Mouse (Mus musculus) kidney, embryonic 15.5 days (tissue): ENCODE results near the gene Zfp819. TPM values are rescaled to one million over a fixed set of nuclear protein-coding genes. Genes with fewer than 3 reads are reported as not detected.

Source experiments
- ATAC-seq: fragments of 200-750 bp; cut with Nextera tagmentation; replicated peaks from 2 replicates; pipeline ENCODE4 v1.8.0; 2017; ENCODE audit warnings: moderate TSS enrichment; ENCODE audit not compliant: low FRiP score
- H3K27ac ChIP-seq: fragments of 300-500 bp; sonication (generic); 2 replicates; pipeline ENCODE4 v1.5.1; 2015; ENCODE audit warnings: mild to moderate bottlenecking, inconsistent platforms
- H3K27me3 ChIP-seq: fragments of 300-500 bp; sonication (generic); 2 replicates; pipeline ENCODE4 v1.6.1; 2015; ENCODE audit warnings: inconsistent platforms
- H3K36me3 ChIP-seq: fragments of 300-500 bp; sonication (generic); 2 replicates; pipeline ENCODE4 v1.6.1; 2015; ENCODE audit warnings: inconsistent platforms
- H3K4me1 ChIP-seq: fragments of 300-500 bp; sonication (generic); 2 replicates; pipeline ENCODE4 v1.6.1; 2015; ENCODE audit warnings: inconsistent platforms
- H3K4me2 ChIP-seq: fragments of 300-500 bp; sonication (generic); 2 replicates; pipeline ENCODE4 v1.6.1; 2015; ENCODE audit warnings: moderate library complexity, mild to moderate bottlenecking, inconsistent platforms
- H3K4me3 ChIP-seq: fragments of 300-500 bp; sonication (generic); replicated peaks from 2 replicates; pipeline ENCODE4 v1.5.1; 2015; ENCODE audit warnings: mild to moderate bottlenecking, inconsistent platforms
- H3K9ac ChIP-seq: fragments of 300-500 bp; sonication (generic); 2 replicates; pipeline ENCODE4 v1.6.1; 2015; ENCODE audit warnings: mild to moderate bottlenecking, inconsistent platforms
- H3K9me3 ChIP-seq: fragments of 300-500 bp; sonication (generic); replicated peaks from 2 replicates; pipeline ENCODE4 v1.6.1; 2016; ENCODE audit warnings: inconsistent platforms
- WGBS: fragments of 180-500 bp; shearing (Covaris S2); methylation state at CpG from one replicate; pipeline ENCODE4 v1.1.7; 2015; ENCODE audit warnings: mixed read lengths; 5-methylcytosine and 5-hydroxymethylcytosine counted together
- polyA plus RNA-seq: library from polyadenylated mRNA; unstranded; fragments of >200 nt; fragmentation: Nextera tagmentation; extraction: Ambion mirVana; gene quantifications from 2 replicates; pipeline ENCODE4 v1.2.1, GENCODE M21; 2015

Gene Zfp819
- 0.21 TPM in 1 of 2 replicates, not detected in the other for polyA plus RNA-seq

- Histone ChIP-seq H3K9ac (no peak within 1 kb of the TSS), H3K27ac (no peak within 1 kb of the TSS), H3K27me3 (peaks cover 9% of the 10 kb centered on the region; the same call in 1 of the 2 replicates), H3K36me3 (no peaks in the 10 kb centered on the region), H3K9me3 (no peaks in the 10 kb centered on the region), H3K4me3 (peak within 1 kb of the TSS; percentile 44), H3K4me2 (peak within 1 kb of the TSS; percentile 81), H3K4me1 (peaks cover 9% of the 10 kb centered on the region)
- peak; percentile 88 for ATAC-seq
- 16% methylated on average over 41 of the region's 41 CpGs for WGBS
Observed at GRCm38 (mm10) chr7:43606896-43607742, at the start of gene Zfp819. Zfp819 (plus strand) TSS chr7:43607169.

GRCm38 (mm10) chr7:43562006-43562633 lies 44.8 kb upstream of the Zfp819 start, which contains the start of gene Zfp658:
Zfp658 (plus strand) TSS chr7:43562256.
- under 1% methylated on average over 27 of the region's 27 CpGs for WGBS
- peak within 1 kb of the TSS; percentile 91 for H3K27ac ChIP-seq
- H3K4me2 ChIP-seq: peak within 1 kb of the TSS; percentile 84
- H3K9ac ChIP-seq: peak within 1 kb of the TSS; percentile 80
- H3K9me3 ChIP-seq: no peaks in the 10 kb centered on the region
- H3K4me3 ChIP-seq: peak within 1 kb of the TSS; percentile 83
- H3K4me1 ChIP-seq: peaks cover 15% of the 10 kb centered on the region
- no peaks in the 10 kb centered on the region for H3K27me3 ChIP-seq
- ATAC-seq: peak; percentile 90
- H3K36me3 ChIP-seq: peaks cover 20% of the 10 kb centered on the region

GRCm38 (mm10) chr7:43562651-43563070 lies 44.3 kb upstream of the Zfp819 start:
- under 1% methylated on average over 10 of the region's 10 CpGs for WGBS
- Histone ChIP-seq H3K4me2 (peak overlapping the region; percentile 84), H3K27me3 (no peaks in the 10 kb centered on the region), H3K27ac (peak overlapping the region; percentile 91), H3K4me1 (peaks cover 15% of the 10 kb centered on the region), H3K9me3 (no peaks in the 10 kb centered on the region), H3K4me3 (peak overlapping the region; percentile 83), H3K36me3 (peaks cover 25% of the 10 kb centered on the region), H3K9ac (peak overlapping the region; percentile 80)
- ATAC-seq: 0 out of 2 replicates have a peak, but pooled peaks have one; percentile 6

GRCm38 (mm10) chr7:43563300-43563699 lies 43.7 kb upstream of the Zfp819 start:
- Histone ChIP-seq H3K27ac (no peak overlapping the region), H3K9me3 (no peaks in the 10 kb centered on the region), H3K4me2 (peak overlapping the region; percentile 84), H3K4me3 (peak overlapping the region; percentile 83), H3K27me3 (no peaks in the 10 kb centered on the region), H3K9ac (peak overlapping the region; percentile 80; the same call in 1 of the 2 replicates), H3K36me3 (peaks cover 32% of the 10 kb centered on the region), H3K4me1 (peaks cover 15% of the 10 kb centered on the region)
- no peak for ATAC-seq
- WGBS: 64% methylated on average over 6 of the region's 6 CpGs

- no peaks in the 10 kb centered on the region for H3K9me3 ChIP-seq
- no peak overlapping the region for H3K27ac ChIP-seq
- ATAC-seq: no peak
- H3K36me3 ChIP-seq: peaks cover 82% of the 10 kb centered on the region
- H3K4me2 ChIP-seq: no peak overlapping the region
- H3K4me3 ChIP-seq: no peak overlapping the region
- no peaks in the 10 kb centered on the region for H3K27me3 ChIP-seq
- H3K4me1 ChIP-seq: no peaks in the 10 kb centered on the region
- WGBS: 94% methylated on average over 2 of the region's 2 CpGs
- no peak overlapping the region for H3K9ac ChIP-seq
Observed at GRCm38 (mm10) chr7:43571216-43571615, 35.8 kb upstream of the Zfp819 start.

GRCm38 (mm10) chr7:43579440-43580171 lies 27.4 kb upstream of the Zfp819 start, which contains the start of gene Zfp719:
Zfp719 (plus strand) TSS chr7:43579610.
- under 1% methylated on average over 37 of the region's 37 CpGs for WGBS

GRCm38 (mm10) chr7:43580526-43580925 lies 26.4 kb upstream of the Zfp819 start:
- peak overlapping the region; percentile 79 for H3K4me3 ChIP-seq
- H3K9me3 ChIP-seq: no peaks in the 10 kb centered on the region
- 60% methylated on average over 5 of the region's 5 CpGs for WGBS
- H3K9ac ChIP-seq: peak overlapping the region; percentile 75
- peaks cover 20% of the 10 kb centered on the region for H3K36me3 ChIP-seq
- H3K4me2 ChIP-seq: peak overlapping the region; percentile 72
- H3K27ac ChIP-seq: no peak overlapping the region
- no peaks in the 10 kb centered on the region for H3K27me3 ChIP-seq
- peaks cover 19% of the 10 kb centered on the region for H3K4me1 ChIP-seq
- no peak for ATAC-seq

More at GRCm38 (mm10) chr7:43579440-43580171, 27.4 kb upstream of the Zfp819 start, which contains the start of gene Zfp719:
- Histone ChIP-seq H3K36me3 (peaks cover 18% of the 10 kb centered on the region), H3K27ac (peak within 1 kb of the TSS; percentile 91), H3K4me1 (peaks cover 19% of the 10 kb centered on the region), H3K4me2 (peak within 1 kb of the TSS; percentile 72), H3K4me3 (peak within 1 kb of the TSS; percentile 79), H3K27me3 (no peaks in the 10 kb centered on the region), H3K9ac (peak within 1 kb of the TSS; percentile 75), H3K9me3 (no peaks in the 10 kb centered on the region)
- ATAC-seq: peak; percentile 98

- ATAC-seq: no peak
- H3K9me3 ChIP-seq: no peaks in the 10 kb centered on the region
- WGBS: 94% methylated on average over 5 of the region's 5 CpGs
- H3K27ac ChIP-seq: no peak overlapping the region
- H3K4me3 ChIP-seq: no peak overlapping the region
- peaks cover 63% of the 10 kb centered on the region for H3K36me3 ChIP-seq
- no peak overlapping the region for H3K9ac ChIP-seq
- no peaks in the 10 kb centered on the region for H3K27me3 ChIP-seq
- no peak overlapping the region for H3K4me2 ChIP-seq
- H3K4me1 ChIP-seq: peaks cover 19% of the 10 kb centered on the region
Observed at GRCm38 (mm10) chr7:43584790-43585189, 22.2 kb upstream of the Zfp819 start.

GRCm38 (mm10) chr7:43601884-43602283 lies 5.1 kb upstream of the Zfp819 start:
- Histone ChIP-seq H3K9me3 (no peaks in the 10 kb centered on the region), H3K27ac (no peak overlapping the region), H3K4me2 (no peak overlapping the region), H3K9ac (no peak overlapping the region), H3K36me3 (no peaks in the 10 kb centered on the region), H3K4me3 (no peak overlapping the region), H3K4me1 (peaks cover 1% of the 10 kb centered on the region; the same call in 1 of the 2 replicates), H3K27me3 (no peaks in the 10 kb centered on the region)
- WGBS: 44% methylated on average over 5 of the region's 5 CpGs
- ATAC-seq: no peak

GRCm38 (mm10) chr7:43607743-43608287 lies 846 bp downstream of the Zfp819 start:
- Histone ChIP-seq H3K4me2 (peak overlapping the region; percentile 81), H3K4me3 (no peak overlapping the region), H3K36me3 (no peaks in the 10 kb centered on the region), H3K27me3 (peaks cover 9% of the 10 kb centered on the region; the same call in 1 of the 2 replicates), H3K4me1 (peaks cover 9% of the 10 kb centered on the region), H3K9me3 (no peaks in the 10 kb centered on the region), H3K27ac (no peak overlapping the region), H3K9ac (no peak overlapping the region)
- WGBS: 39% methylated on average over 5 of the region's 5 CpGs
- ATAC-seq: no peak

GRCm38 (mm10) chr7:43608316-43608824 lies 1.4 kb downstream of the Zfp819 start:
- 73% methylated on average over 7 of the region's 7 CpGs for whole genome bisulfite sequencing
- H3K9ac ChIP-seq: no peak overlapping the region
- no peak overlapping the region for H3K4me3 ChIP-seq
- H3K27me3 ChIP-seq: peaks cover 9% of the 10 kb centered on the region; the same call in 1 of the 2 replicates
- no peak for ATAC-seq
- no peak overlapping the region for H3K27ac ChIP-seq
- no peaks in the 10 kb centered on the region for H3K36me3 ChIP-seq
- H3K4me1 ChIP-seq: peaks cover 9% of the 10 kb centered on the region
- no peaks in the 10 kb centered on the region for H3K9me3 ChIP-seq
- no peak overlapping the region for H3K4me2 ChIP-seq
